Mouse (Mus musculus) midbrain, embryonic 12.5 days (tissue): ENCODE data around the gene Gm4952. TPM values are rescaled to one million over a fixed set of nuclear protein-coding genes. Genes with fewer than 3 reads are reported as not detected.

ENCODE experiments used
- polyA plus RNA-seq: library from polyadenylated mRNA; unstranded; fragments of >200 nt; fragmentation: Nextera tagmentation; extraction: Ambion mirVana; gene quantifications from 2 replicates; pipeline ENCODE4 v1.2.1, GENCODE M21; 2016

The Gm4952 gene
- polyA plus RNA-seq, 1 experiment from 2014 or later, result not detected

Other genes with a start within 250 kb of the Gm4952 start
- not detected in 2 replicates for gene Olfr1440, start 212.7 kb upstream of the Gm4952 start, polyA plus RNA-seq
- gene Olfr1441, start 182.5 kb upstream of the Gm4952 start, polyA plus RNA-seq, result not detected in 2 replicates
- not detected in 2 replicates for gene Pfpl, start 172.1 kb upstream of the Gm4952 start, polyA plus RNA-seq
- 0.43 and 0.48 TPM in 2 replicates for gene Mpeg1, start 139.2 kb upstream of the Gm4952 start, polyA plus RNA-seq
- gene Dtx4, start 98.5 kb upstream of the Gm4952 start, polyA plus RNA-seq, result 63.5 and 67.3 TPM in 2 replicates
- 15.4 and 16.7 TPM in 2 replicates for gene Fam111a, start 54.2 kb upstream of the Gm4952 start, polyA plus RNA-seq
- not detected in 2 replicates for gene Glyat, start 33.3 kb downstream of the Gm4952 start, polyA plus RNA-seq
- not detected in 2 replicates for gene Olfr1442, start 70.5 kb downstream of the Gm4952 start, polyA plus RNA-seq
- gene Olfr1443, start 78.1 kb downstream of the Gm4952 start, polyA plus RNA-seq, result not detected in 2 replicates
- gene Keg1, start 95.8 kb downstream of the Gm4952 start, polyA plus RNA-seq, result not detected in 2 replicates
- gene Cntf, start 165.7 kb downstream of the Gm4952 start, polyA plus RNA-seq, result 1.6 TPM in 2 replicates
- gene Zfp91, start 196.2 kb downstream of the Gm4952 start, polyA plus RNA-seq, result 22.1 and 22.7 TPM in 2 replicates
- gene Lpxn, start 196.2 kb downstream of the Gm4952 start, polyA plus RNA-seq, result 1.3 and 1.8 TPM in 2 replicates
- gene Gm5244, start 246.7 kb downstream of the Gm4952 start, polyA plus RNA-seq, result not detected in 2 replicates